Comparison of ENCODE assay signal across 16 mouse cellular contexts in the genomic region with DNA sequence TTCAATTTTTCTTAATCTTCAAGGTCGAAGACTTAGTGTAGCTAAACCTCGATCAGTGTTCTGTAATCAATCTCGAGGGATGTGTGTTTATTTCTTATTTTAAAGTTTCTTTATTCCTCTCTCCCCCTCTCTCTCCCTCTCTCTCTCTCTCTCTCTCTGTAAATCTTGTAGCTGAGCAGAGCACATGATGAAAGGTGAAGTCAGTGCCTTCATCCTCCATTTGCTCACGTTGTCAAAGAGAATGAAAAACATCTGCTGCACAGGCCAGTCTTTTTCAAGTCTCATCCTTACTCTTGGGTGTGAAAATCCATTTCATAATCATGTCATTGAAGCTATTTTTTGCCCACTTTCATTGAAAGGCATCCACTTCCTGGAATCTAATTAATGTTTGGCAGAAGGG. TPM values are rescaled to one million over a fixed set of nuclear protein-coding genes. Genes with fewer than 3 reads are reported as not detected.
DNase-seq lines count a peak whose midpoint lies in the region; ATAC-seq lines count a peak whose summit lies in the region.
"Had no signal": no experiment of that assay in that cellular context is flagged by ENCODE, and none has a peak within 500 bp of the region (broad histone marks: within the 10 kb centered on the region; RNA-seq: fewer than 3 reads in every experiment).

No protein-coding gene starts in this region.

- H3K4me2 ChIP-seq in embryonic facial prominence, embryonic 14.5 days (ENCODE audit: low read depth, low read length) = peak overlapping the region; percentile 29; the same call in 1 of the 2 replicates
- peak overlapping the region; percentile 30 for H3K4me2 ChIP-seq in hindbrain, embryonic 14.5 days (replicated peaks)
- H3K4me2 ChIP-seq in neural tube, embryonic 14.5 days (ENCODE audit: low read depth, low read length) = peak overlapping the region; percentile 27; the same call in 1 of the 2 replicates
- H3K4me2 ChIP-seq in liver, embryonic 12.5 days = no peak overlapping the region
- H3K4me2 ChIP-seq: heart, embryonic 12.5 days had no signal

- H3K27me3 ChIP-seq in embryonic facial prominence, embryonic 14.5 days (replicated peaks; ENCODE audit: control insufficient read depth, insufficient read depth, low read length) = no peaks in the 10 kb centered on the region
- no peaks in the 10 kb centered on the region for H3K27me3 ChIP-seq in hindbrain, embryonic 14.5 days (ENCODE audit: control insufficient read depth, insufficient read depth, low read length)
- H3K27me3 ChIP-seq in neural tube, embryonic 14.5 days (ENCODE audit: control insufficient read depth, insufficient read depth, low read length) = no peaks in the 10 kb centered on the region
- no peaks in the 10 kb centered on the region for H3K27me3 ChIP-seq in liver, embryonic 12.5 days (replicated peaks)
- H3K27me3 ChIP-seq: heart, embryonic 12.5 days had no signal

- H3K36me3 ChIP-seq in embryonic facial prominence, embryonic 14.5 days (ENCODE audit: control insufficient read depth, insufficient read depth, low read length) = no peaks in the 10 kb centered on the region
- no peaks in the 10 kb centered on the region for H3K36me3 ChIP-seq in hindbrain, embryonic 14.5 days (replicated peaks; ENCODE audit: control insufficient read depth, insufficient read depth)
- no peaks in the 10 kb centered on the region for H3K36me3 ChIP-seq in neural tube, embryonic 14.5 days (ENCODE audit: control insufficient read depth, insufficient read depth, low read length)
- no peaks in the 10 kb centered on the region for H3K36me3 ChIP-seq in liver, embryonic 12.5 days
- H3K36me3 ChIP-seq: heart, embryonic 12.5 days had no signal

- 24% methylated on average over 4 of the region's 4 CpGs for WGBS in embryonic facial prominence, embryonic 14.5 days
- 21% methylated on average over 4 of the region's 4 CpGs for WGBS in hindbrain, embryonic 14.5 days
- WGBS in neural tube, embryonic 14.5 days = 23% methylated on average over 4 of the region's 4 CpGs
- 14% methylated on average over 4 of the region's 4 CpGs for WGBS in liver, embryonic 12.5 days (ENCODE audit: insufficient replicate concordance)

- H3K9me3 ChIP-seq in embryonic facial prominence, embryonic 14.5 days (ENCODE audit: control insufficient read depth, low read length) = no peaks in the 10 kb centered on the region
- H3K9me3 ChIP-seq in hindbrain, embryonic 14.5 days (ENCODE audit: control insufficient read depth, low read length) = no peaks in the 10 kb centered on the region
- no peaks in the 10 kb centered on the region for H3K9me3 ChIP-seq in neural tube, embryonic 14.5 days (ENCODE audit: control insufficient read depth, low read length)
- H3K9me3 ChIP-seq in liver, embryonic 12.5 days (replicated peaks) = no peaks in the 10 kb centered on the region
- H3K9me3 ChIP-seq: heart, embryonic 12.5 days had no signal

- H3K27ac ChIP-seq in embryonic facial prominence, embryonic 14.5 days (replicated peaks; ENCODE audit: low read depth, low read length) = no peak overlapping the region
- H3K27ac ChIP-seq in hindbrain, embryonic 14.5 days = peak overlapping the region; percentile 66
- no peak overlapping the region; the same call in 1 of the 2 replicates for H3K27ac ChIP-seq in neural tube, embryonic 14.5 days (ENCODE audit: low read depth, low read length)
- H3K27ac ChIP-seq in liver, embryonic 12.5 days = no peak overlapping the region
- H3K27ac ChIP-seq: liver, embryonic 14.5 days had no signal

- 0 out of 2 replicates have a peak, but pooled peaks have one; percentile 9 for ATAC-seq in frontal cortex, adult (ENCODE audit: low TSS enrichment)
- ATAC-seq in embryonic facial prominence, embryonic 14.5 days (ENCODE audit: low read depth) = no peak
- no peak for ATAC-seq in hindbrain, embryonic 14.5 days (ENCODE audit: low FRiP score)
- peak; percentile 41 for ATAC-seq in neural tube, embryonic 14.5 days (ENCODE audit: low read depth)
- ATAC-seq in liver, embryonic 12.5 days = no peak

- no peak for DNase-seq in frontal cortex, adult 2 months (ENCODE audit: extremely low spot score in 1 of 2, low spot score in 1 of 2)
- no peak for DNase-seq in embryonic facial prominence, embryonic 14.5 days (ENCODE audit: low spot score)
- DNase-seq in hindbrain, embryonic 14.5 days (ENCODE audit: low spot score) = no peak
- DNase-seq in adrenal gland, adult 18-20 months (ENCODE audit: low spot score in 2 of 2) = no peak
- DNase-seq: cerebellum, adult 11 months; gastrocnemius, postnatal 14 days; kidney, adult 18-20 months; thymus, postnatal 36 days had no signal

- no peak overlapping the region for H3K9ac ChIP-seq in embryonic facial prominence, embryonic 14.5 days (ENCODE audit: low read depth, low read length)
- H3K9ac ChIP-seq in hindbrain, embryonic 14.5 days = peak overlapping the region; percentile 14; the same call in 1 of the 2 replicates
- no peak overlapping the region for H3K9ac ChIP-seq in neural tube, embryonic 14.5 days (replicated peaks; ENCODE audit: low read depth, low read length)
- H3K9ac ChIP-seq in liver, embryonic 12.5 days = no peak overlapping the region
- H3K9ac ChIP-seq: heart, embryonic 12.5 days; liver, embryonic 14.5 days had no signal

- H3K4me1 ChIP-seq in embryonic facial prominence, embryonic 14.5 days (ENCODE audit: control insufficient read depth, insufficient read depth, low read length) = no peaks in the 10 kb centered on the region
- no peaks in the 10 kb centered on the region for H3K4me1 ChIP-seq in hindbrain, embryonic 14.5 days (replicated peaks; ENCODE audit: control insufficient read depth, insufficient read depth, low read length)
- H3K4me1 ChIP-seq in neural tube, embryonic 14.5 days (ENCODE audit: control insufficient read depth, insufficient read depth, low read length) = no peaks in the 10 kb centered on the region
- H3K4me1 ChIP-seq in liver, embryonic 12.5 days = no peaks in the 10 kb centered on the region
- H3K4me1 ChIP-seq: heart, embryonic 12.5 days had no signal

- H3K4me3 ChIP-seq in embryonic facial prominence, embryonic 14.5 days (ENCODE audit: low read depth, low read length) = no peak overlapping the region
- H3K4me3 ChIP-seq in hindbrain, embryonic 14.5 days (replicated peaks; ENCODE audit: low read length) = no peak overlapping the region
- H3K4me3 ChIP-seq in neural tube, embryonic 14.5 days (ENCODE audit: low read depth, low read length) = no peak overlapping the region
- no peak overlapping the region for H3K4me3 ChIP-seq in liver, embryonic 12.5 days
- H3K4me3 ChIP-seq: heart, embryonic 12.5 days had no signal

RNA-seq across cellular contexts. Expression of a gene that starts 12.1 kb away (rescaled TPM):
- polyA plus RNA-seq in frontal cortex, adult 2 months (2012; rRNA removed) = 45.4 and 45.9 TPM in 2 replicates
- 3.1 TPM in 2 replicates for polyA plus RNA-seq in embryonic facial prominence, embryonic 14.5 days (2014; fragmentation: Nextera tagmentation; extraction: Ambion mirVana)
- 105 and 107 TPM in 2 replicates for polyA plus RNA-seq in hindbrain, embryonic 14.5 days (2014; fragmentation: Nextera tagmentation; extraction: Ambion mirVana)
- 108 and 122 TPM in 2 replicates for polyA plus RNA-seq in neural tube, embryonic 14.5 days (2014; fragmentation: Nextera tagmentation; extraction: Ambion mirVana)
- under 1 TPM; 0.16 to 0.60 TPM for total RNA-seq in adrenal gland, adult 18-20 months (2021)
- polyA plus RNA-seq in liver, embryonic 12.5 days (2016; fragmentation: Nextera tagmentation; extraction: Ambion mirVana) = not detected in 2 replicates
- total RNA-seq: gastrocnemius, postnatal 14 days; heart, postnatal 36 days; neutrophil, adult 5-6 weeks had no signal
- polyA plus RNA-seq: liver, embryonic 14.5 days; Patski had no signal

Comparison
In these comparisons a context has a peak if more than half of its experiments do, and no peak if none do; other contexts are left out.
1. ATAC-seq: peak in frontal cortex, adult (single experiment) and neural tube, embryonic 14.5 days (single experiment); none in embryonic facial prominence, embryonic 14.5 days (single experiment), hindbrain, embryonic 14.5 days (single experiment) and liver, embryonic 12.5 days (single experiment).
2. RNA of a gene that starts 12.1 kb away (polyA plus RNA-seq): 108 to 122 TPM in neural tube, embryonic 14.5 days, 105 to 107 TPM in hindbrain, embryonic 14.5 days and 45.4 to 45.9 TPM in frontal cortex, adult 2 months; 3.1 TPM in embryonic facial prominence, embryonic 14.5 days and not detected in liver, embryonic 12.5 days; every median in the first group is over 10 times any median in the second.